Mouse (Mus musculus): ENCODE measurements around the gene Cyp2d26. TPM values are rescaled to one million over a fixed set of nuclear protein-coding genes. Genes with fewer than 3 reads are reported as not detected.
A peak's percentile ranks its signal among the peaks of the same experiment; 100 is the strongest.

Cyp2d26 gene
- polyA plus RNA-seq, 1 experiment from 2014 or later = not detected

DNA sequence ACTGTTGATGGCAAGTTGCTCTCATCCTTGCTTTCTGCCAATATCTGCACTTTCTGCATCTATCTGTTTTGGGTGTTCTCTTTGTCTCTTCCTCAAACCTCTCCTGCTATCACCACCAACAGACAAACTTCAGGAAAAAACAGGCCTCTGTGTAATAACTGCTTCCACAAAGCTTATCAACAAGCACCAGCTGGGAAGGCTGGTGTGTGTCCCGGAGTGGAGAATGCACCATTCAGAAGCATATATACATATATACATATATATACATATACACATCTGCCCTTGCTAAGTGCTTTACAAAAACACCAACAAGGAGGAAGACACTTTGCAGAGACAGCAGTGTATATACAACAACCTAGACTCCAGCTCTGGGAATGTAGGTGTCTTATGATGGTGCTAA lies 16.5 kb upstream of the Cyp2d26 start:
- ATAC-seq (ENCODE audit: low FRiP score) = no peak
- 93% methylated on average over 1 of the region's 1 CpGs for WGBS
- DNase-seq (ENCODE audit: low spot score) = no peak

DNA sequence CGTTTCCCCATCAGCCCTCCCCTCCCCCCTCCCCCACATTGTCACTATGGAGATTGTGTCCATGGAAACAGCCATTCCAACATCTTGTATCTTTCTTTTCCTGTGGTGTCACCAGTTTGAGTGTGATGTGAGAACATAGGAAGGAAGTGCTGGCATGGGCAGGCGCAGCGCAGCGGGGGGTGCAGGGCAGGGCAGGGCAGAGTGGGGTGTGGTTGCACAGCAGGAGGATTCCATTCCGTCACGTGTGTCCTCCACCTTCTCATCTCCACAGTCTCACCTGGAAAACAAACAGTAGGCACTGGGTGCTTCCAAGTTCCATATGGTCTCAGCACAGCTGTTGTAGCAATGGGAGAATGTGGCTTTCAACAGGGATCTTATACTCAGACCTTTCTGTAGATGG lies 15.4 kb upstream of the Cyp2d26 start:
- no peak overlapping the region for H3K9ac ChIP-seq (ENCODE audit: low read depth, low read length)
- H3K4me2 ChIP-seq (replicated peaks; ENCODE audit: low read depth, low read length) = no peak overlapping the region
- 63% methylated on average over 6 of the region's 6 CpGs for WGBS
- no peaks in the 10 kb centered on the region for H3K9me3 ChIP-seq (ENCODE audit: control insufficient read depth, low read length)
- H3K36me3 ChIP-seq (ENCODE audit: control insufficient read depth, insufficient read depth, low read length) = no peaks in the 10 kb centered on the region
- no peaks in the 10 kb centered on the region for H3K4me1 ChIP-seq (replicated peaks; ENCODE audit: control insufficient read depth, insufficient read depth, low read length)
- ATAC-seq (ENCODE audit: low FRiP score) = no peak
- no peak for DNase-seq (ENCODE audit: low spot score)
- H3K27me3 ChIP-seq (ENCODE audit: control insufficient read depth, insufficient read depth, low read length) = no peaks in the 10 kb centered on the region
- no peak overlapping the region for H3K27ac ChIP-seq (ENCODE audit: low read depth, low read length)
- no peak overlapping the region for H3K4me3 ChIP-seq (ENCODE audit: low read depth, low read length)

More for the DNA sequence above, 16.5 kb upstream of the Cyp2d26 start:
- Histone ChIP-seq H3K4me2 (replicated peaks; ENCODE audit: low read depth, low read length) (no peak overlapping the region), H3K4me3 (ENCODE audit: low read depth, low read length) (no peak overlapping the region), H3K9me3 (ENCODE audit: control insufficient read depth, low read length) (no peaks in the 10 kb centered on the region), H3K9ac (ENCODE audit: low read depth, low read length) (no peak overlapping the region), H3K27me3 (ENCODE audit: control insufficient read depth, insufficient read depth, low read length) (no peaks in the 10 kb centered on the region), H3K4me1 (replicated peaks; ENCODE audit: control insufficient read depth, insufficient read depth, low read length) (no peaks in the 10 kb centered on the region), H3K27ac (ENCODE audit: low read depth, low read length) (no peak overlapping the region), H3K36me3 (ENCODE audit: control insufficient read depth, insufficient read depth, low read length) (no peaks in the 10 kb centered on the region)

DNA sequence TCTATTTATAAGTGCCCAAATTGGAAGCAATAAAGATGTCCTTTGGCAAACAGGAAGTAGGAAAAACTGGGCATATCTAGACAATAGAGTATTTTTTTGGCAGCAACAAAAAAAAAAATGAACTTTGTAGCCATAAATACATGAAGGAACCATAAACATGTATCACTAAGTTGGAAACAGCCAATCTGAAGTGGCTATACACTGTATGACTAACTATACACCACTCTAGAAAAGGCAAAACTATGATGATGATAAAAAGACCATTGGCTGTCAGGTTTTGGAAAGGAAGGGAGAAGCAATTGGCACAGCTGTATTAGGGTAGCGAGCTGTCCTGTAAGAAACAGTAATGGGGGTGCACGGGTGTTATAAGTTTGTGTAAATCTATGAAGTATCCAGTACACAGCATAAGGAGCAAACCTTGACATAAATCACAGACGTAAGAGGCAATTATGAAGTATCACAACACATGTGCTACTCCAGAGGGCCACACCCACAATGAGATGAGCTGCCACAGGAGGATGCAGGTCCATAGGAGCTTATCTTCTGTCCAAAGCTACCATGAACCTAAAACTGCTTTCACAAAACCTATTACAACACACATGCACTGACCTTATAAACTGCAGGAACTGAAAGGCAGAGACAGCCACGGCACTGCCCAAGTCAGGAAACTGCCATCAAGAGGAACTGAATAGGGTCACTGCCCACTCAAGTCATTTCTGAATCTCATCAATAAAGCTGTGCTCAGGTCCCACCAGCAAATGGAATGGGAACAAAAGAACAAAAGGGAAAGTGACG lies 13.1 kb upstream of the Cyp2d26 start:
- Histone ChIP-seq H3K36me3 (ENCODE audit: control insufficient read depth, insufficient read depth, low read length) (no peaks in the 10 kb centered on the region), H3K9ac (ENCODE audit: low read depth, low read length) (no peak overlapping the region), H3K27ac (ENCODE audit: low read depth, low read length) (no peak overlapping the region), H3K4me1 (replicated peaks; ENCODE audit: control insufficient read depth, insufficient read depth, low read length) (no peaks in the 10 kb centered on the region), H3K9me3 (ENCODE audit: control insufficient read depth, low read length) (no peaks in the 10 kb centered on the region), H3K4me3 (ENCODE audit: low read depth, low read length) (no peak overlapping the region), H3K27me3 (ENCODE audit: control insufficient read depth, insufficient read depth, low read length) (no peaks in the 10 kb centered on the region), H3K4me2 (replicated peaks; ENCODE audit: low read depth, low read length) (no peak overlapping the region)
- no peak for ATAC-seq (ENCODE audit: low FRiP score)
- no peak for DNase-seq (ENCODE audit: low spot score)
- WGBS = 78% methylated on average over 5 of the region's 5 CpGs

DNA sequence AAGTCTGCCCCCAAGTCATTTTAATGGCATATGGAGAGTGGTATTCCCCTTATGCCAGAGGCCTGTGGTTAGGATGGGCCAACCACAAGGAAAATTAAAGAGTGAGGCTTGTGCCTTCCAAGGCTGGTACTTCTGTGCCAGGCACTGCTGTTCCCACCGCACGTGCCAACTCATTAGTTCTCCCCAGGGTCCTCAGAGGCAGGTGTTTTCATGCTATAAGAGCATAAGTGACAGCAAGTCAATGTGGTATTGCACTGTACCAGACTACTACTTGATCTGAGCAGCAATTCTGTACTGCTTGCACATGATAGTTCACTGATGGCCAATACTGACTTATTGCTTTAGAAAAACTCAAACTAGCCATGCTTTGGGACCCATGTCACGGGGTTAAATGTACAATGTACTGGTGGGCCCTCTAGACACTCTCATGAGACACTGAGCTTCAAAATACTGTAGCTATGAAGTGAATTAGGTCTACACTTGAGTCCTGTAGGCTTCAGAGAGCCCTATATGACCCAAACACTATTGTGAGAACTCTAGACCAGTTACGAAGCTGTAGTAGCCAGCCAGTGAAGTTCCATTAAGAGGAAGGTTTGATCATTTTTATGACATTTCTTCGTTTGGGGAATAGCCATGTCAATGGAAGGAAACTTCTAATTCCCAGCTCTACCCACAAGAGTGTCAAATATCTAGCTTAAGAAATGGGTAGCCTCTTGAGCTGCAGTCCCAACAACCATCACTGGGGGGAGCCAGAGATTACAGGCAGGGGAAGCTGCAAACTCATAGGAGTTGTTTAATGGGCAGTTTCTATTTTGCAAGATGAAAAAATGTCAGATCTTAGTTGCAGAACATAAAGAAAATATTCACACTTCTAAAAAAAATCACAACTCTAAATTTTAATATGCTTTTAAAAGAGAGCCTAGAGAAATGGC lies 10.9 kb upstream of the Cyp2d26 start:
- peak; percentile 87 for DNase-seq (ENCODE audit: low spot score)
- H3K27me3 ChIP-seq (ENCODE audit: control insufficient read depth, insufficient read depth, low read length) = no peaks in the 10 kb centered on the region
- H3K9ac ChIP-seq (ENCODE audit: low read depth, low read length) = no peak overlapping the region
- no peaks in the 10 kb centered on the region for H3K9me3 ChIP-seq (ENCODE audit: control insufficient read depth, low read length)
- H3K36me3 ChIP-seq (ENCODE audit: control insufficient read depth, insufficient read depth, low read length) = no peaks in the 10 kb centered on the region
- H3K4me3 ChIP-seq (ENCODE audit: low read depth, low read length) = no peak overlapping the region
- H3K4me1 ChIP-seq (replicated peaks; ENCODE audit: control insufficient read depth, insufficient read depth, low read length) = no peaks in the 10 kb centered on the region
- no peak for ATAC-seq (ENCODE audit: low FRiP score)
- WGBS = 76% methylated on average over 5 of the region's 5 CpGs
- no peak overlapping the region for H3K4me2 ChIP-seq (replicated peaks; ENCODE audit: low read depth, low read length)
- no peak overlapping the region for H3K27ac ChIP-seq (ENCODE audit: low read depth, low read length)

DNA sequence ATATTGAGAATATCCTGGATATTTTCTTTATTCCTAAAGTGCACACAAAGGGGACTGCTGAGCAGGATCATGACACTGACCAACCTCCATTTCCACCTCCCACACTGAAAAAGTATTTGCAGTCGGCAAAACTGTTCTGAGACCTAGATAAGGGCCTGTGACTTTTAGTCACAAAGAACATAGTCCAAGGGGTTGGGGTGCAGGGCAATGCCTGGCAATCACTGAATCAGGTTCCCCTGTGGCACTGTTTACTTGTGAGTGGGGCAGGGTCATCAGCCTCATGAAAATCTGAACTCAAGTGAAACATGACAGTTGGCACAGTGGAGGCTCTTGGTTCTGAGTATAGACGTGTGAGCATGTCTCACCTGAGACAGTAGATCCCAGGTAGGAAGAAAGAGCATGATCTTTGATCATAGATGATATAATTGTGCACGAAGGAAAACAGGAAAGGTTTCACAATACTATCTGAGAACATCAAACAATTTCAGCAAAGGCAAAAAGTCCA lies 1.9 kb upstream of the Cyp2d26 start:
- H3K4me3 ChIP-seq (ENCODE audit: low read depth, low read length) = no peak overlapping the region
- H3K4me1 ChIP-seq (replicated peaks; ENCODE audit: control insufficient read depth, insufficient read depth, low read length) = no peaks in the 10 kb centered on the region
- no peak for ATAC-seq (ENCODE audit: low FRiP score)
- H3K27ac ChIP-seq (ENCODE audit: low read depth, low read length) = no peak overlapping the region
- no peak for DNase-seq (ENCODE audit: low spot score)
- no peaks in the 10 kb centered on the region for H3K27me3 ChIP-seq (ENCODE audit: control insufficient read depth, insufficient read depth, low read length)
- WGBS = 91% methylated on average over 3 of the region's 3 CpGs
- no peaks in the 10 kb centered on the region for H3K9me3 ChIP-seq (ENCODE audit: control insufficient read depth, low read length)
- no peak overlapping the region for H3K4me2 ChIP-seq (replicated peaks; ENCODE audit: low read depth, low read length)
- no peak overlapping the region for H3K9ac ChIP-seq (ENCODE audit: low read depth, low read length)
- no peaks in the 10 kb centered on the region for H3K36me3 ChIP-seq (ENCODE audit: control insufficient read depth, insufficient read depth, low read length)

DNA sequence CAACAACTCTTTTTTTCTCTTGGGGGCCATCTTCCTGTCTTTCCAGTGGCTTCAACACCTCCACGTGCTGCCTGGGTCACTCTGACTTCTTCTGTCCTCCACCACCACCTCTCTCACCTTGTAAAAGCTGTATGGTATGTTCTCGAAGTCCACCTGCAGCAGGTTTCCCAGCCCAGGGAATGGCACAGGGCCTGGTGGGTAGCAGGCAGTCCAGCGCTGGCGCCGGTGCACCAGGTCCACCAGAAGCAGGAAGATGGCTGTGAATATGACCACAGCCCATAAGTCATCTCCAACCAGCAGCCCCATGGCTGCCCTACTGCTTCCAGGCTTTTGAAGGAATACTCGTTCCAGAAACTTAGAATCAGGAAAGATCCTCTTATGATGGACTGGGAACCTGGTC lies 226 bp downstream of the Cyp2d26 start:
- Histone ChIP-seq H3K36me3 (ENCODE audit: control insufficient read depth, insufficient read depth, low read length) (no peaks in the 10 kb centered on the region), H3K27ac (ENCODE audit: low read depth, low read length) (no peak overlapping the region), H3K4me1 (replicated peaks; ENCODE audit: control insufficient read depth, insufficient read depth, low read length) (no peaks in the 10 kb centered on the region), H3K9ac (ENCODE audit: low read depth, low read length) (no peak overlapping the region), H3K4me3 (ENCODE audit: low read depth, low read length) (no peak overlapping the region), H3K27me3 (ENCODE audit: control insufficient read depth, insufficient read depth, low read length) (no peaks in the 10 kb centered on the region), H3K4me2 (replicated peaks; ENCODE audit: low read depth, low read length) (no peak overlapping the region), H3K9me3 (ENCODE audit: control insufficient read depth, low read length) (no peaks in the 10 kb centered on the region)
- DNase-seq (ENCODE audit: low spot score) (no peak), ATAC-seq (ENCODE audit: low FRiP score) (no peak)
- WGBS = 88% methylated on average over 6 of the region's 6 CpGs

DNA sequence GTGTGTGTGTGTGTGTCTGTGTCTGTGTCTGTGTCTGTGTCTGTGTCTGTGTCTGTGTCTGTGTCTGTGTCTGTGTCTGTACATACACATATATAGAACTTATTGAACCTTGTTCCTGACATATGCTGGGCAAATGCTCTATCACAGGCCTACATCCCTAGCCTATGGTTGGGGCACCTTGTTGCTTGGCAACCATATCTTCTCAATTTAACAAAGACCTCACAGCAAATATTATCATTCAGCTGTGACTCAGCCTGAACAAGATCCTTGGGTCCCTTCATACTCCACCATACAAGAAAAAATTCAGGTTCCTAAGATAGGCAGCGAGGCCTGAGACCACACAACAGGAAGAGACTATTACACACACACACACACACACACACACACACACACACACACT lies 640 bp downstream of the Cyp2d26 start:
- ATAC-seq (ENCODE audit: low FRiP score) = no peak
- no peaks in the 10 kb centered on the region for H3K27me3 ChIP-seq (ENCODE audit: control insufficient read depth, insufficient read depth, low read length)
- H3K27ac ChIP-seq (ENCODE audit: low read depth, low read length) = no peak overlapping the region
- no peak overlapping the region for H3K4me2 ChIP-seq (replicated peaks; ENCODE audit: low read depth, low read length)
- no peak overlapping the region for H3K9ac ChIP-seq (ENCODE audit: low read depth, low read length)
- H3K9me3 ChIP-seq (ENCODE audit: control insufficient read depth, low read length) = no peaks in the 10 kb centered on the region
- no peak overlapping the region for H3K4me3 ChIP-seq (ENCODE audit: low read depth, low read length)
- H3K36me3 ChIP-seq (ENCODE audit: control insufficient read depth, insufficient read depth, low read length) = no peaks in the 10 kb centered on the region
- no peak for DNase-seq (ENCODE audit: low spot score)
- 86% methylated on average over 1 of the region's 1 CpGs for WGBS
- no peaks in the 10 kb centered on the region for H3K4me1 ChIP-seq (replicated peaks; ENCODE audit: control insufficient read depth, insufficient read depth, low read length)

DNA sequence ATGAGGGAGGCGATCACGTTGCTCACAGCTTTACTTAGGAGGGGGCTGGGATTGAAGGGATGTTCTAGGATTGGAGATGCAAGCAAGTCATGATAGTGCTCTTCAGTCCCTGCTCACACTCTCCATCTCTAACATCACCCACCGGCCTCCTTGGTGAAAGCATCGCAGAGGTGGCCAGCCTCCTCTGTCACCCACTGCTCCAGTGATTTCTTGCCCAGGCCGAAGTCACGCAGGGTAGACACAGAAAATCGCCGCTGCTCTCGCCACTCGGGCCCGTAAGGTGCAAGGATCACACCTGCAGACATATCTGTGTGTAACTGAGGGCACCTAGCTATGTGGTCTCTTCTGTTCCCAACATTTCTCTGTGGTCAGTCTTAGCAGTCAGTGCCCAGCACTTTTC lies 1.5 kb downstream of the Cyp2d26 start:
- WGBS = 92% methylated on average over 11 of the region's 11 CpGs
- Histone ChIP-seq H3K9ac (ENCODE audit: low read depth, low read length) (no peak overlapping the region), H3K4me3 (ENCODE audit: low read depth, low read length) (no peak overlapping the region), H3K36me3 (ENCODE audit: control insufficient read depth, insufficient read depth, low read length) (no peaks in the 10 kb centered on the region), H3K9me3 (ENCODE audit: control insufficient read depth, low read length) (no peaks in the 10 kb centered on the region), H3K27me3 (ENCODE audit: control insufficient read depth, insufficient read depth, low read length) (no peaks in the 10 kb centered on the region), H3K27ac (ENCODE audit: low read depth, low read length) (no peak overlapping the region), H3K4me2 (replicated peaks; ENCODE audit: low read depth, low read length) (no peak overlapping the region), H3K4me1 (replicated peaks; ENCODE audit: control insufficient read depth, insufficient read depth, low read length) (no peaks in the 10 kb centered on the region)
- ATAC-seq (ENCODE audit: low FRiP score) (no peak), DNase-seq (ENCODE audit: low spot score) (no peak)

All from hindbrain, embryonic 11.5 days (tissue).